Mouse (Mus musculus): Measurements from ENCODE around the gene B4galnt2.

GRCm38 (mm10) chr11:95826317-95827167, 88.1 kb downstream of the B4galnt2 start:
- no peak for TF ChIP-seq POLR2A (IDR thresholded peaks at IDR 0.05; ENCODE audit: control insufficient read depth in 1 of 2, insufficient read depth in 1 of 2, low read depth in 1 of 2, low read length in 2 of 2, poor library complexity in 1 of 2)
- TF ChIP-seq ZMIZ1 (IDR thresholded peaks at IDR 0.05; ENCODE audit: low read depth, low read length): no peak
- peak; percentile 22 to 40; a peak in 3 of 4 replicates for TF ChIP-seq EP300 (IDR thresholded peaks at IDR 0.05; ENCODE audit: low read depth in 1 of 2, low read length in 2 of 2)
- TF ChIP-seq CTCF (IDR thresholded peaks at IDR 0.05 in 2 of 3, conservative IDR thresholded peaks at IDR 0.05 in 1 of 3; ENCODE audit: control insufficient read depth in 1 of 3, insufficient read depth in 1 of 3, low read depth in 2 of 3, low read length in 3 of 3, poor library complexity in 1 of 3, severe bottlenecking in 1 of 3): no peak
- TF ChIP-seq KAT2A (conservative IDR thresholded peaks at IDR 0.05; ENCODE audit: low read depth, low read length): no peak
- TF ChIP-seq GABPA (IDR thresholded peaks at IDR 0.05; ENCODE audit: low read depth, low read length): no peak
- peak; percentile 28; the same call in 1 of the 2 replicates for TF ChIP-seq ETS1 (IDR thresholded peaks at IDR 0.05; ENCODE audit: low read depth, low read length)
- no peak for TF ChIP-seq MEF2A (IDR thresholded peaks at IDR 0.05; ENCODE audit: extremely low read depth, insufficient replicate concordance, low read depth, low read length, poor library complexity, severe bottlenecking)
- TF ChIP-seq MAFK (IDR thresholded peaks at IDR 0.05; ENCODE audit: borderline replicate concordance, low read depth, low read length): no peak
- no peak for TF ChIP-seq SMC3 (IDR thresholded peaks at IDR 0.05; ENCODE audit: low read depth, low read length)
- no peak for TF ChIP-seq ELF1 (IDR thresholded peaks at IDR 0.05; ENCODE audit: low read depth, low read length)

Data from MEL (cell line).